Mouse (Mus musculus) olfactory bulb, adult 2 months (tissue): ENCODE results near the gene Adam19.

Source experiments
- CTCF ChIP-seq: fragments of 200-500 bp; IDR thresholded peaks from 2 replicates; pipeline ENCODE4 v1.5.1; 2012; ENCODE audit warnings: low read depth, mild to moderate bottlenecking, low read length, moderate library complexity; ENCODE audit not compliant: insufficient read depth
- POLR2A ChIP-seq: fragments of 200-500 bp; IDR thresholded peaks from 2 replicates; pipeline ENCODE4 v1.6.1; 2012; ENCODE audit warnings: mild to moderate bottlenecking, low read depth, low read length, moderate library complexity; ENCODE audit not compliant: insufficient read depth

DNA sequence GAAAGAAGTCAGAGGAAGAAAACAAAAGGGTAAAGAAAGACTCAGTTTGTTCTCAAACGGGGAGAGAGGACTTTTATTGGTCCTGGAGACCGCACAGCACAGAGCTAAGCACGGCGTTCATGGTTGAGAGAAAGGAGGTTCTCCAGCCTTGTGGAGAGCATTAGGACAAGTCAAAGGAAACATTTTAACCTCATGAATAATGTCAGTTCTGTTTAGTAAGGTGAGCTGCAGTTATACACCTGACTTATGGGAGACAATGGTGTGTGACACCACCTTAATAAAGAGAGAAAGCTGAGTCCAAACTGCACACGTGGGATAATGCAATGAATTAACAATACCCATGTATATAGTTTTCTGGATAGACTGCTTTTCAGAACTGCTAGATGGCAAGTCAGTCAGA is 11.0 kb upstream of the Adam19 start:
- no peak for TF ChIP-seq CTCF
- no peak for TF ChIP-seq POLR2A
